Mouse (Mus musculus) hindbrain, embryonic 10.5 days (tissue): ENCODE results near the gene Anp32b. TPM values are rescaled to one million over a fixed set of nuclear protein-coding genes. Genes with fewer than 3 reads are reported as not detected.

ENCODE experiments used
- polyA plus RNA-seq: library from polyadenylated mRNA; unstranded; fragments of >200 nt; fragmentation: Nextera tagmentation; extraction: Ambion mirVana; gene quantifications from 2 replicates; pipeline ENCODE4 v1.2.1, GENCODE M21; 2016

Gene Anp32b
- polyA plus RNA-seq, 1 experiment from 2014 or later, result 250 TPM

Other genes with a start within 250 kb of the Anp32b start
- gene Foxe1, start 107.3 kb upstream of the Anp32b start, polyA plus RNA-seq, result 0.27 and 0.60 TPM in 2 replicates
- 10.4 and 11.9 TPM in 2 replicates for gene Trmo, start 61.5 kb upstream of the Anp32b start, polyA plus RNA-seq
- gene Hemgn, start 37.4 kb upstream of the Anp32b start, polyA plus RNA-seq, result 13.2 and 14.3 TPM in 2 replicates
- 79.1 and 80.5 TPM in 2 replicates for gene Nans, start 38.3 kb downstream of the Anp32b start, polyA plus RNA-seq
- gene Trim14, start 85.2 kb downstream of the Anp32b start, polyA plus RNA-seq, result 0.94 and 1.2 TPM in 2 replicates
- 5.9 and 10.8 TPM in 2 replicates for gene Coro2a, start 151.3 kb downstream of the Anp32b start, polyA plus RNA-seq
- gene Tbc1d2, start 199.3 kb downstream of the Anp32b start, polyA plus RNA-seq, result 1.2 and 2.0 TPM in 2 replicates